Mouse (Mus musculus): ENCODE data around the gene Gm1527. TPM values are rescaled to one million over a fixed set of nuclear protein-coding genes. Genes with fewer than 3 reads are reported as not detected.

Gm1527 gene
- polyA plus RNA-seq, 1 experiment from 2014 or later, result not detected

Other genes with a start within 250 kb of the Gm1527 start
- 0.09 TPM in 1 of 2 replicates, not detected in the other for gene Slc2a2, start 194.7 kb upstream of the Gm1527 start, polyA plus RNA-seq (2014; fragmentation: Nextera tagmentation; extraction: Ambion mirVana)
- 13.6 and 18.0 TPM in 2 replicates for gene Eif5a2, start 111.3 kb upstream of the Gm1527 start, polyA plus RNA-seq (2014; fragmentation: Nextera tagmentation; extraction: Ambion mirVana)
- gene Rpl22l1, start 87.2 kb upstream of the Gm1527 start, polyA plus RNA-seq (2014; fragmentation: Nextera tagmentation; extraction: Ambion mirVana), result 256 and 280 TPM in 2 replicates
- 7.4 and 8.6 TPM in 2 replicates for gene Egfem1, start 189.4 kb downstream of the Gm1527 start, polyA plus RNA-seq (2014; fragmentation: Nextera tagmentation; extraction: Ambion mirVana)

Measured in neural tube, embryonic 14.5 days (tissue).